Mouse (Mus musculus): ENCODE measurements around the gene Gm2897. TPM values are rescaled to one million over a fixed set of nuclear protein-coding genes. Genes with fewer than 3 reads are reported as not detected.

The Gm2897 gene
- polyA plus RNA-seq (2014; fragmentation: Illumina TruSeq; extraction: RNeasy Lipid Tissue Mini Kit (QIAGEN cat#74804); ENCODE audit: low read depth, low replicate concordance), result 1.1 TPM

GRCm38 (mm10) chr14:3048727-3049512 is at the start of gene Gm2897:
Gene Gm2897 (plus strand): TSS chr14:3049285.

GRCm38 (mm10) chr14:3029702-3030101 is 19.4 kb upstream of the Gm2897 start, which contains the start of gene Gm2888:
Gene Gm2888 (plus strand): TSS chr14:3030002.

Other genes starting within 250 kb of the Gm2897 start
- not detected for gene Gm2888, start 19.3 kb upstream of the Gm2897 start, polyA plus RNA-seq (2014; fragmentation: Illumina TruSeq; extraction: RNeasy Lipid Tissue Mini Kit (QIAGEN cat#74804); ENCODE audit: low read depth, low replicate concordance)
- gene Gm10340, start 84.7 kb downstream of the Gm2897 start, polyA plus RNA-seq (2014; fragmentation: Illumina TruSeq; extraction: RNeasy Lipid Tissue Mini Kit (QIAGEN cat#74804); ENCODE audit: low read depth, low replicate concordance), result not detected
- not detected for gene Gm5795, start 139.0 kb downstream of the Gm2897 start, polyA plus RNA-seq (2014; fragmentation: Illumina TruSeq; extraction: RNeasy Lipid Tissue Mini Kit (QIAGEN cat#74804); ENCODE audit: low read depth, low replicate concordance)
- 1.5 TPM for gene D830030K20Rik, start 159.2 kb downstream of the Gm2897 start, polyA plus RNA-seq (2014; fragmentation: Illumina TruSeq; extraction: RNeasy Lipid Tissue Mini Kit (QIAGEN cat#74804); ENCODE audit: low read depth, low replicate concordance)

Data from adrenal gland, adult 10 weeks (tissue).